23 mouse cellular contexts compared by ENCODE assay signal in genomic region chr17:48457971-48458653, GRCm38 (mm10). TPM values are rescaled to one million over a fixed set of nuclear protein-coding genes. Genes with fewer than 3 reads are reported as not detected.
DNase-seq lines count a peak whose midpoint lies in the region; ATAC-seq and TF ChIP-seq lines count a peak whose summit lies in the region.
"Had no signal": no experiment of that assay in that cellular context is flagged by ENCODE, and none has a peak within 500 bp of the region (broad histone marks: within the 10 kb centered on the region; RNA-seq: fewer than 3 reads in every experiment).

No protein-coding gene starts in this region.

- peaks cover 57% of the 10 kb centered on the region for H3K36me3 ChIP-seq in G1E (replicated peaks)
- H3K36me3 ChIP-seq in intestine, postnatal 0 days (ENCODE audit: control insufficient read depth, insufficient read depth), result peaks cover 28% of the 10 kb centered on the region
- no peaks in the 10 kb centered on the region for H3K36me3 ChIP-seq in stomach, embryonic 14.5 days (ENCODE audit: control insufficient read depth, insufficient read depth, low read length)
- H3K36me3 ChIP-seq in hindbrain, embryonic 16.5 days (ENCODE audit: control insufficient read depth, insufficient read depth, low read length), result no peaks in the 10 kb centered on the region
- H3K36me3 ChIP-seq in forebrain, embryonic 10.5 days (replicated peaks), result no peaks in the 10 kb centered on the region
- H3K36me3 ChIP-seq: heart, embryonic 12.5 days; hindbrain, embryonic 13.5 days; limb, embryonic 15.5 days had no signal

- no peak for TF ChIP-seq CTCF in G1E (IDR thresholded peaks at IDR 0.05; ENCODE audit: low read depth, low read length)
- no peak for TF ChIP-seq CTCF in intestine, postnatal 0 days (IDR thresholded peaks at IDR 0.05; ENCODE audit: low read depth)

- H3K9me3 ChIP-seq in G1E (replicated peaks), result no peaks in the 10 kb centered on the region
- H3K9me3 ChIP-seq in intestine, postnatal 0 days (ENCODE audit: control insufficient read depth), result no peaks in the 10 kb centered on the region
- no peaks in the 10 kb centered on the region for H3K9me3 ChIP-seq in stomach, embryonic 14.5 days (ENCODE audit: control insufficient read depth, low read depth, low read length)
- H3K9me3 ChIP-seq in hindbrain, embryonic 16.5 days (ENCODE audit: control insufficient read depth, low read length), result no peaks in the 10 kb centered on the region
- H3K9me3 ChIP-seq in forebrain, embryonic 10.5 days, result no peaks in the 10 kb centered on the region
- H3K9me3 ChIP-seq: heart, embryonic 12.5 days; hindbrain, embryonic 13.5 days; limb, embryonic 15.5 days; megakaryocyte, embryonic 14.5 days had no signal

- intact Hi-C loops in left cerebral cortex, postnatal 10 days (cut with DNase I), result no loop called here

- H3K4me2 ChIP-seq in intestine, postnatal 0 days (replicated peaks; ENCODE audit: low read depth), result peak overlapping the region; percentile 67
- H3K4me2 ChIP-seq in stomach, embryonic 14.5 days (replicated peaks; ENCODE audit: low read depth, low read length), result no peak overlapping the region; the same call in 1 of the 2 replicates
- no peak overlapping the region for H3K4me2 ChIP-seq in hindbrain, embryonic 16.5 days (ENCODE audit: low read length)
- H3K4me2 ChIP-seq: heart, embryonic 12.5 days; hindbrain, embryonic 13.5 days; limb, embryonic 15.5 days had no signal

- DNase-seq in G1E (ENCODE audit: low spot score), result peak; percentile 74
- DNase-seq in MEL-GATA-1-ER (ENCODE audit: extremely low read depth, low read depth), result peak; percentile 86
- DNase-seq in forebrain, embryonic 10.5 days (ENCODE audit: extremely low spot score, low spot score), result no peak
- no peak for DNase-seq in left cerebral cortex, postnatal 10 days (ENCODE audit: extremely low spot score in 1 of 2, low spot score in 2 of 2)
- DNase-seq: adrenal gland, postnatal 25 days; cerebellum, adult 11 months; cerebellum, postnatal 25 days; gastrocnemius, adult 2 months; heart, postnatal 14 days; kidney, adult 18-20 months; kidney, postnatal 14 days; right cerebral cortex, postnatal 25 days; thymus, postnatal 14 days had no signal

- H3K27ac ChIP-seq in intestine, postnatal 0 days (ENCODE audit: low read depth, low read length), result peak overlapping the region; percentile 90
- H3K27ac ChIP-seq in stomach, embryonic 14.5 days (ENCODE audit: low read length), result peak overlapping the region; percentile 61; the same call in 1 of the 2 replicates
- no peak overlapping the region for H3K27ac ChIP-seq in hindbrain, embryonic 16.5 days (ENCODE audit: low read depth, low read length)
- no peak overlapping the region for H3K27ac ChIP-seq in forebrain, embryonic 10.5 days
- H3K27ac ChIP-seq: gastrocnemius, adult 2 months; hindbrain, embryonic 13.5 days; limb, embryonic 15.5 days had no signal

- WGBS in intestine, postnatal 0 days, result 29% methylated on average over 13 of the region's 13 CpGs
- 60% methylated on average over 13 of the region's 13 CpGs for WGBS in stomach, embryonic 14.5 days
- WGBS in hindbrain, embryonic 16.5 days, result 86% methylated on average over 13 of the region's 13 CpGs
- 88% methylated on average over 13 of the region's 13 CpGs for WGBS in forebrain, embryonic 10.5 days

- H3K9ac ChIP-seq in intestine, postnatal 0 days (ENCODE audit: low read depth, low read length), result 0 out of 2 replicates have a peak overlapping the region, but pooled peaks have one; percentile 17
- no peak overlapping the region for H3K9ac ChIP-seq in stomach, embryonic 14.5 days (replicated peaks; ENCODE audit: low read depth, low read length)
- H3K9ac ChIP-seq in hindbrain, embryonic 16.5 days (ENCODE audit: low read depth, low read length), result no peak overlapping the region
- H3K9ac ChIP-seq: heart, embryonic 12.5 days; hindbrain, embryonic 13.5 days; limb, embryonic 15.5 days had no signal

- H3K27me3 ChIP-seq in G1E (ENCODE audit: insufficient read depth, low read length), result no peaks in the 10 kb centered on the region
- no peaks in the 10 kb centered on the region for H3K27me3 ChIP-seq in intestine, postnatal 0 days (replicated peaks; ENCODE audit: control insufficient read depth, insufficient read depth, low read length)
- no peaks in the 10 kb centered on the region for H3K27me3 ChIP-seq in stomach, embryonic 14.5 days (ENCODE audit: control insufficient read depth, insufficient read depth, low read length)
- H3K27me3 ChIP-seq in hindbrain, embryonic 16.5 days (replicated peaks; ENCODE audit: control insufficient read depth, insufficient read depth, low read length), result no peaks in the 10 kb centered on the region
- no peaks in the 10 kb centered on the region for H3K27me3 ChIP-seq in forebrain, embryonic 10.5 days (ENCODE audit: poor library complexity, severe bottlenecking)
- H3K27me3 ChIP-seq: hindbrain, embryonic 13.5 days; limb, embryonic 15.5 days had no signal

- peaks cover 84% of the 10 kb centered on the region for H3K4me1 ChIP-seq in G1E (ENCODE audit: insufficient read depth, low read depth, low read length)
- H3K4me1 ChIP-seq in intestine, postnatal 0 days (replicated peaks; ENCODE audit: control insufficient read depth, insufficient read depth, low read length), result no peaks in the 10 kb centered on the region
- no peaks in the 10 kb centered on the region for H3K4me1 ChIP-seq in stomach, embryonic 14.5 days (ENCODE audit: control insufficient read depth, insufficient read depth, low read length)
- no peaks in the 10 kb centered on the region for H3K4me1 ChIP-seq in hindbrain, embryonic 16.5 days (ENCODE audit: control insufficient read depth, insufficient read depth, low read depth, low read length)
- peaks cover 9% of the 10 kb centered on the region; the same call in 1 of the 2 replicates for H3K4me1 ChIP-seq in forebrain, embryonic 10.5 days
- H3K4me1 ChIP-seq: hindbrain, embryonic 13.5 days; limb, embryonic 15.5 days; megakaryocyte, embryonic 14.5 days had no signal

- H3K4me3 ChIP-seq in G1E (ENCODE audit: low read depth, low read length), result peak overlapping the region; percentile 51; the same call in 1 of the 2 replicates
- H3K4me3 ChIP-seq in intestine, postnatal 0 days (ENCODE audit: low read depth, low read length), result peak overlapping the region; percentile 12; the same call in 1 of the 2 replicates
- no peak overlapping the region for H3K4me3 ChIP-seq in stomach, embryonic 14.5 days (ENCODE audit: low read depth, low read length)
- no peak overlapping the region for H3K4me3 ChIP-seq in hindbrain, embryonic 16.5 days (ENCODE audit: low read length)
- H3K4me3 ChIP-seq in forebrain, embryonic 10.5 days, result no peak overlapping the region
- H3K4me3 ChIP-seq: gastrocnemius, adult 2 months; heart, embryonic 12.5 days; hindbrain, embryonic 13.5 days; limb, embryonic 15.5 days; megakaryocyte, embryonic 14.5 days had no signal

- ATAC-seq in G1E (ENCODE audit: extremely low read depth, insufficient number of reproducible peaks, low FRiP score, poor library complexity, severe bottlenecking), result peak; percentile 37
- ATAC-seq in intestine, postnatal 0 days, result peak; percentile 86
- ATAC-seq in stomach, embryonic 14.5 days (ENCODE audit: insufficient number of reproducible peaks, insufficient read depth, low FRiP score, low read depth), result peak; percentile 71
- no peak for ATAC-seq in hindbrain, embryonic 16.5 days
- ATAC-seq: midbrain, embryonic 16.5 days had no signal

RNA-seq across cellular contexts. Expression of gene Unc5cl, which starts 3.4 kb away (rescaled TPM):
- total RNA-seq in G1E (2014; fragmentation: Nextera tagmentation), result 22.1 and 25.9 TPM in 2 replicates
- 15.6 and 17.6 TPM in 2 replicates for total RNA-seq in G1E (2017)
- polyA plus RNA-seq in G1E (2012), result 15.9 and 16.3 TPM in 2 replicates
- polyA plus RNA-seq in intestine, postnatal 0 days (2015; fragmentation: Nextera tagmentation; extraction: Ambion mirVana), result 26.7 and 28.4 TPM in 2 replicates
- 11.6 and 12.5 TPM in 2 replicates for polyA plus RNA-seq in stomach, embryonic 14.5 days (2014; fragmentation: Nextera tagmentation; extraction: Ambion mirVana)
- polyA plus RNA-seq in hindbrain, embryonic 16.5 days (2015; fragmentation: Nextera tagmentation; extraction: Ambion mirVana), result 0.15 and 0.39 TPM in 2 replicates
- 0.07 and 0.27 TPM in 2 replicates for polyA plus RNA-seq in forebrain, embryonic 10.5 days (2016; fragmentation: Nextera tagmentation; extraction: Ambion mirVana)
- under 1 TPM; 0.15 to 0.26 TPM for total RNA-seq in left cerebral cortex, postnatal 10 days (2021)
- total RNA-seq: adrenal gland, postnatal 25 days; gastrocnemius, adult 2 months had no signal

RNA-seq across cellular contexts. Expression of gene Tspo2, which starts 6.8 kb away (rescaled TPM):
- total RNA-seq in G1E (2014; fragmentation: Nextera tagmentation), result 84.5 and 99.5 TPM in 2 replicates
- 57.0 and 61.3 TPM in 2 replicates for total RNA-seq in G1E (2017)
- 23.0 and 47.5 TPM in 2 replicates for polyA plus RNA-seq in G1E (2012)
- polyA plus RNA-seq in intestine, postnatal 0 days (2015; fragmentation: Nextera tagmentation; extraction: Ambion mirVana), result 0.48 and 1.3 TPM in 2 replicates
- 0.82 and 1.5 TPM in 2 replicates for polyA plus RNA-seq in stomach, embryonic 14.5 days (2014; fragmentation: Nextera tagmentation; extraction: Ambion mirVana)
- polyA plus RNA-seq in hindbrain, embryonic 16.5 days (2015; fragmentation: Nextera tagmentation; extraction: Ambion mirVana), result 0.93 and 1.6 TPM in 2 replicates
- polyA plus RNA-seq in forebrain, embryonic 10.5 days (2016; fragmentation: Nextera tagmentation; extraction: Ambion mirVana), result not detected in 2 replicates
- total RNA-seq in left cerebral cortex, postnatal 10 days (2021), result not detected
- total RNA-seq: adrenal gland, postnatal 25 days; gastrocnemius, adult 2 months; layer of hippocampus, adult 8-10 months; left cerebral cortex, postnatal 36 days had no signal

RNA-seq across cellular contexts. Expression of gene Apobec2, which starts 25.4 kb away (rescaled TPM):
- not detected in 2 replicates for total RNA-seq in G1E (2014; fragmentation: Nextera tagmentation)
- total RNA-seq in G1E (2017), result 0.06 and 0.11 TPM in 2 replicates
- polyA plus RNA-seq in G1E (2012), result not detected in 2 replicates
- 2.6 TPM in 2 replicates for polyA plus RNA-seq in intestine, postnatal 0 days (2015; fragmentation: Nextera tagmentation; extraction: Ambion mirVana)
- polyA plus RNA-seq in stomach, embryonic 14.5 days (2014; fragmentation: Nextera tagmentation; extraction: Ambion mirVana), result 2.9 and 3.5 TPM in 2 replicates
- polyA plus RNA-seq in hindbrain, embryonic 16.5 days (2015; fragmentation: Nextera tagmentation; extraction: Ambion mirVana), result 0.88 and 4.2 TPM in 2 replicates
- 0.64 and 0.78 TPM in 2 replicates for polyA plus RNA-seq in forebrain, embryonic 10.5 days (2016; fragmentation: Nextera tagmentation; extraction: Ambion mirVana)
- total RNA-seq in left cerebral cortex, postnatal 10 days (2021), result under 1 TPM; 0.24 TPM
- total RNA-seq: left cerebral cortex, postnatal 36 days had no signal

RNA-seq across cellular contexts. Expression of gene Oard1, which starts 48.3 kb away (rescaled TPM):
- total RNA-seq in G1E (2014; fragmentation: Nextera tagmentation) (34.3 and 39.8 TPM in 2 replicates), G1E (2017) (83.4 and 91.3 TPM in 2 replicates)
- 3.5 and 5.0 TPM in 2 replicates for polyA plus RNA-seq in G1E (2012)
- 52.1 and 53.9 TPM in 2 replicates for polyA plus RNA-seq in intestine, postnatal 0 days (2015; fragmentation: Nextera tagmentation; extraction: Ambion mirVana)
- 62.8 and 67.4 TPM in 2 replicates for polyA plus RNA-seq in stomach, embryonic 14.5 days (2014; fragmentation: Nextera tagmentation; extraction: Ambion mirVana)
- polyA plus RNA-seq in hindbrain, embryonic 16.5 days (2015; fragmentation: Nextera tagmentation; extraction: Ambion mirVana), result 33.2 and 34.3 TPM in 2 replicates
- polyA plus RNA-seq in forebrain, embryonic 10.5 days (2016; fragmentation: Nextera tagmentation; extraction: Ambion mirVana), result 107 TPM in 2 replicates
- total RNA-seq in left cerebral cortex, postnatal 10 days (2021), result 10 to 100 TPM; 10.7 to 10.9 TPM

RNA-seq across cellular contexts. Expression of gene Nfya, which starts 48.4 kb away (rescaled TPM):
- total RNA-seq in G1E (2014; fragmentation: Nextera tagmentation) (193 and 203 TPM in 2 replicates), G1E (2017) (22.5 and 27.4 TPM in 2 replicates)
- 41.1 and 43.3 TPM in 2 replicates for polyA plus RNA-seq in G1E (2012)
- polyA plus RNA-seq in intestine, postnatal 0 days (2015; fragmentation: Nextera tagmentation; extraction: Ambion mirVana), result 3.8 and 4.2 TPM in 2 replicates
- polyA plus RNA-seq in stomach, embryonic 14.5 days (2014; fragmentation: Nextera tagmentation; extraction: Ambion mirVana), result 24.1 and 26.5 TPM in 2 replicates
- 8.9 and 10.6 TPM in 2 replicates for polyA plus RNA-seq in hindbrain, embryonic 16.5 days (2015; fragmentation: Nextera tagmentation; extraction: Ambion mirVana)
- 18.7 and 19.0 TPM in 2 replicates for polyA plus RNA-seq in forebrain, embryonic 10.5 days (2016; fragmentation: Nextera tagmentation; extraction: Ambion mirVana)
- total RNA-seq in left cerebral cortex, postnatal 10 days (2021), result 10 to 100 TPM; 33.3 to 34.3 TPM

Comparison
In these comparisons a context has a peak if more than half of its experiments do, and no peak if none do; other contexts are left out.
1. DNase-seq: peak in G1E (single experiment) and MEL-GATA-1-ER (single experiment); none in forebrain, embryonic 10.5 days (single experiment) and left cerebral cortex, postnatal 10 days (0 of 2).
2. H3K4me3 ChIP-seq: peak in G1E (single experiment) and intestine, postnatal 0 days (single experiment); none in stomach, embryonic 14.5 days (single experiment), hindbrain, embryonic 16.5 days (single experiment) and forebrain, embryonic 10.5 days (single experiment).
3. H3K27ac ChIP-seq: peak in intestine, postnatal 0 days (single experiment) and stomach, embryonic 14.5 days (single experiment); none in hindbrain, embryonic 16.5 days (single experiment) and forebrain, embryonic 10.5 days (single experiment).